Mouse (Mus musculus) liver, postnatal 0 days (tissue): ENCODE measurements around the gene Reln. TPM values are rescaled to one million over a fixed set of nuclear protein-coding genes. Genes with fewer than 3 reads are reported as not detected.

Source experiments
- ATAC-seq: fragments of 200-750 bp; cut with Nextera tagmentation; 2 replicates; pipeline ENCODE4 v1.8.0; 2017; ENCODE audit warnings: mild to moderate bottlenecking, moderate library complexity
- DNase-seq: peaks from one replicate; pipeline ENCODE4 v3.0.0-alpha.2; 2016
- H3K27ac ChIP-seq: fragments of 300-500 bp; sonication (generic); 2 replicates; pipeline ENCODE4 v1.5.1; 2014; ENCODE audit warnings: antibody characterized with exemption, moderate library complexity, mild to moderate bottlenecking, low read depth
- H3K27me3 ChIP-seq: fragments of 300-500 bp; sonication (generic); 2 replicates; pipeline ENCODE4 v1.6.1; 2014; ENCODE audit warnings: low read length, control low read depth, mixed read lengths; ENCODE audit not compliant: insufficient read depth
- H3K36me3 ChIP-seq: fragments of 300-500 bp; sonication (generic); replicated peaks from 2 replicates; pipeline ENCODE4 v1.6.1; 2014; ENCODE audit warnings: mild to moderate bottlenecking, control low read depth, low read length, moderate library complexity, mixed read lengths; ENCODE audit not compliant: insufficient read depth
- H3K4me1 ChIP-seq: fragments of 300-500 bp; sonication (generic); 2 replicates; pipeline ENCODE4 v1.6.1; 2014; ENCODE audit warnings: antibody characterized with exemption, mild to moderate bottlenecking, control low read depth; ENCODE audit not compliant: insufficient read depth
- H3K4me2 ChIP-seq: fragments of 300-500 bp; sonication (generic); 2 replicates; pipeline ENCODE4 v1.6.1; 2014; ENCODE audit warnings: low read depth, mild to moderate bottlenecking, low read length, moderate library complexity, mixed read lengths
- H3K4me3 ChIP-seq: fragments of 300-500 bp; sonication (generic); 2 replicates; pipeline ENCODE4 v1.5.1; 2014; ENCODE audit warnings: low read depth, low read length
- H3K9ac ChIP-seq: fragments of 300-500 bp; sonication (generic); replicated peaks from 2 replicates; pipeline ENCODE4 v1.6.1; 2014; ENCODE audit warnings: mild to moderate bottlenecking, moderate library complexity
- H3K9me3 ChIP-seq: fragments of 300-500 bp; sonication (generic); 2 replicates; pipeline ENCODE4 v1.6.1; 2016; ENCODE audit warnings: mild to moderate bottlenecking, control low read depth, low read length, mixed read lengths
- CTCF ChIP-seq: sonication (generic); IDR thresholded peaks from 2 replicates; pipeline ENCODE4 v1.5.1; 2016; ENCODE audit warnings: antibody characterized with exemption, low read depth
- EP300 ChIP-seq: IDR thresholded peaks from 2 replicates; pipeline ENCODE4 v1.6.1; 2016; ENCODE audit warnings: antibody characterized with exemption, low read depth, mild to moderate bottlenecking
- WGBS: fragments of 180-500 bp; shearing (Covaris S2); extraction: QIAGEN DNeasy Blood & Tissue Kit; methylation state at CpG from one replicate; pipeline ENCODE4 v1.1.7; 2014; ENCODE audit not compliant: insufficient replicate concordance; 5-methylcytosine and 5-hydroxymethylcytosine counted together
- polyA plus RNA-seq: library from polyadenylated mRNA; unstranded; fragments of >200 nt; fragmentation: Nextera tagmentation; extraction: Ambion mirVana; gene quantifications from 2 replicates; pipeline ENCODE4 v1.2.1, GENCODE M21; 2015

Gene Reln
- polyA plus RNA-seq, 1 experiment from 2014 or later, result 16.8 TPM

- Histone ChIP-seq H3K4me3 (no peak overlapping the region), H3K27me3 (no peaks in the 10 kb centered on the region), H3K4me1 (no peaks in the 10 kb centered on the region), H3K4me2 (no peak overlapping the region), H3K36me3 (no peaks in the 10 kb centered on the region), H3K9me3 (no peaks in the 10 kb centered on the region), H3K27ac (no peak overlapping the region), H3K9ac (no peak overlapping the region)
- 62% methylated on average over 4 of the region's 4 CpGs for WGBS
- DNase-seq (no peak), ATAC-seq (no peak)
- TF ChIP-seq EP300 (no peak), CTCF (peak; percentile 44)
Measured at GRCm38 (mm10) chr5:21844676-21845075, 499.8 kb downstream of the Reln start.

Other genes starting within 250 kb of the Reln start
- 26.0 and 26.3 TPM in 2 replicates for gene Orc5, start 205.7 kb upstream of the Reln start, polyA plus RNA-seq